Mouse (Mus musculus): Measurements from ENCODE around the gene Hoxa2. TPM values are rescaled to one million over a fixed set of nuclear protein-coding genes. Genes with fewer than 3 reads are reported as not detected.

Gene Hoxa2
- polyA plus RNA-seq, 1 experiment: 1.0 TPM

- Histone ChIP-seq H3K4me1 (ENCODE audit: control insufficient read depth, insufficient read depth, insufficient read length, low read length) (peaks cover 10% of the 10 kb centered on the region; the same call in 1 of the 2 replicates), H3K4me3 (ENCODE audit: low read depth, low read length) (peak overlapping the region; percentile 41), H3K27me3 (ENCODE audit: control insufficient read depth, insufficient read depth, low read length) (peaks cover 36% of the 10 kb centered on the region), H3K27ac (ENCODE audit: insufficient read depth, low read depth, low read length) (peak overlapping the region; percentile 28), H3K36me3 (ENCODE audit: control insufficient read depth, insufficient read depth, low read length) (no peaks in the 10 kb centered on the region)
- TF ChIP-seq POLR2A (IDR thresholded peaks at IDR 0.05; ENCODE audit: low read depth, low read length) (no peak), CTCF (IDR thresholded peaks at IDR 0.05; ENCODE audit: extremely low read depth, insufficient read length, insufficient replicate concordance, low read depth, low read length) (no peak)
- WGBS: 75% methylated on average over 42 of the region's 42 CpGs
Measured at GRCm38 (mm10) chr6:52168191-52169055, 3.8 kb upstream of the Hoxa2 start.

- no peak for TF ChIP-seq POLR2A (IDR thresholded peaks at IDR 0.05; ENCODE audit: low read depth, low read length)
- TF ChIP-seq CTCF (IDR thresholded peaks at IDR 0.05; ENCODE audit: extremely low read depth, insufficient read length, insufficient replicate concordance, low read depth, low read length): no peak
- Histone ChIP-seq H3K27me3 (ENCODE audit: control insufficient read depth, insufficient read depth, low read length) (peaks cover 32% of the 10 kb centered on the region), H3K36me3 (ENCODE audit: control insufficient read depth, insufficient read depth, low read length) (no peaks in the 10 kb centered on the region), H3K4me1 (ENCODE audit: control insufficient read depth, insufficient read depth, insufficient read length, low read length) (peaks cover 10% of the 10 kb centered on the region; the same call in 1 of the 2 replicates), H3K27ac (ENCODE audit: insufficient read depth, low read depth, low read length) (peak overlapping the region; percentile 6), H3K4me3 (ENCODE audit: low read depth, low read length) (peak overlapping the region; percentile 10; the same call in 1 of the 2 replicates)
- 78% methylated on average over 14 of the region's 14 CpGs for WGBS
Measured at GRCm38 (mm10) chr6:52167736-52168161, 3.1 kb upstream of the Hoxa2 start.

GRCm38 (mm10) chr6:52167176-52167575, 2.5 kb upstream of the Hoxa2 start:
- H3K27ac ChIP-seq (ENCODE audit: insufficient read depth, low read depth, low read length): peak overlapping the region; percentile 52; the same call in 1 of the 2 replicates
- no peak overlapping the region for H3K4me3 ChIP-seq (ENCODE audit: low read depth, low read length)
- TF ChIP-seq CTCF (IDR thresholded peaks at IDR 0.05; ENCODE audit: extremely low read depth, insufficient read length, insufficient replicate concordance, low read depth, low read length) (no peak), POLR2A (IDR thresholded peaks at IDR 0.05; ENCODE audit: low read depth, low read length) (no peak)
- WGBS: 73% methylated on average over 1 of the region's 1 CpGs
- H3K27me3 ChIP-seq (ENCODE audit: control insufficient read depth, insufficient read depth, low read length): peaks cover 31% of the 10 kb centered on the region
- peaks cover 7% of the 10 kb centered on the region; the same call in 1 of the 2 replicates for H3K4me1 ChIP-seq (ENCODE audit: control insufficient read depth, insufficient read depth, insufficient read length, low read length)
- H3K36me3 ChIP-seq (ENCODE audit: control insufficient read depth, insufficient read depth, low read length): no peaks in the 10 kb centered on the region

- peak overlapping the region; percentile 2; the same call in 1 of the 2 replicates for H3K4me3 ChIP-seq (ENCODE audit: low read depth, low read length)
- H3K27ac ChIP-seq (ENCODE audit: insufficient read depth, low read depth, low read length): peak overlapping the region; percentile 52; the same call in 1 of the 2 replicates
- no peaks in the 10 kb centered on the region for H3K36me3 ChIP-seq (ENCODE audit: control insufficient read depth, insufficient read depth, low read length)
- WGBS: 67% methylated on average over 4 of the region's 4 CpGs
- TF ChIP-seq CTCF (IDR thresholded peaks at IDR 0.05; ENCODE audit: extremely low read depth, insufficient read length, insufficient replicate concordance, low read depth, low read length): no peak
- peaks cover 7% of the 10 kb centered on the region; the same call in 1 of the 2 replicates for H3K4me1 ChIP-seq (ENCODE audit: control insufficient read depth, insufficient read depth, insufficient read length, low read length)
- H3K27me3 ChIP-seq (ENCODE audit: control insufficient read depth, insufficient read depth, low read length): peaks cover 25% of the 10 kb centered on the region
Measured at GRCm38 (mm10) chr6:52166431-52167077, 1.9 kb upstream of the Hoxa2 start.

- Histone ChIP-seq H3K36me3 (ENCODE audit: control insufficient read depth, insufficient read depth, low read length) (no peaks in the 10 kb centered on the region), H3K4me1 (ENCODE audit: control insufficient read depth, insufficient read depth, insufficient read length, low read length) (peaks cover 8% of the 10 kb centered on the region), H3K4me3 (ENCODE audit: low read depth, low read length) (peak overlapping the region; percentile 47), H3K27ac (ENCODE audit: insufficient read depth, low read depth, low read length) (peak overlapping the region; percentile 64), H3K27me3 (ENCODE audit: control insufficient read depth, insufficient read depth, low read length) (peaks cover 27% of the 10 kb centered on the region)
- WGBS: 59% methylated on average over 28 of the region's 28 CpGs
- TF ChIP-seq POLR2A (IDR thresholded peaks at IDR 0.05; ENCODE audit: low read depth, low read length) (no peak), CTCF (IDR thresholded peaks at IDR 0.05; ENCODE audit: extremely low read depth, insufficient read length, insufficient replicate concordance, low read depth, low read length) (no peak)
Measured at GRCm38 (mm10) chr6:52165441-52166370, 1.1 kb upstream of the Hoxa2 start.

- TF ChIP-seq CTCF (IDR thresholded peaks at IDR 0.05; ENCODE audit: extremely low read depth, insufficient read length, insufficient replicate concordance, low read depth, low read length): no peak
- no peak for TF ChIP-seq POLR2A (IDR thresholded peaks at IDR 0.05; ENCODE audit: low read depth, low read length)
- H3K27ac ChIP-seq (ENCODE audit: insufficient read depth, low read depth, low read length): peak overlapping the region; percentile 61
- 13% methylated on average over 39 of the region's 39 CpGs for WGBS
Measured at GRCm38 (mm10) chr6:52164051-52164625, 493 bp downstream of the Hoxa2 start.

More at GRCm38 (mm10) chr6:52164051-52164625, 493 bp downstream of the Hoxa2 start:
- Histone ChIP-seq H3K4me3 (ENCODE audit: low read depth, low read length) (peak overlapping the region; percentile 51), H3K4me1 (ENCODE audit: control insufficient read depth, insufficient read depth, insufficient read length, low read length) (peaks cover 5% of the 10 kb centered on the region), H3K27me3 (ENCODE audit: control insufficient read depth, insufficient read depth, low read length) (peaks cover 33% of the 10 kb centered on the region), H3K36me3 (ENCODE audit: control insufficient read depth, insufficient read depth, low read length) (no peaks in the 10 kb centered on the region)

Measured in small intestine, adult 2 months (tissue).